Mouse (Mus musculus) stomach, postnatal 0 days (tissue): ENCODE results near the gene A830018L16Rik.

Source experiments
- CTCF ChIP-seq: IDR thresholded peaks from 2 replicates; pipeline ENCODE4 v1.5.1; 2016; ENCODE audit warnings: antibody characterized with exemption, low read depth, mild to moderate bottlenecking, moderate library complexity
- EP300 ChIP-seq: optimal IDR thresholded peaks from 2 replicates; pipeline ENCODE3; 2016; ENCODE audit warnings: antibody characterized with exemption

DNA sequence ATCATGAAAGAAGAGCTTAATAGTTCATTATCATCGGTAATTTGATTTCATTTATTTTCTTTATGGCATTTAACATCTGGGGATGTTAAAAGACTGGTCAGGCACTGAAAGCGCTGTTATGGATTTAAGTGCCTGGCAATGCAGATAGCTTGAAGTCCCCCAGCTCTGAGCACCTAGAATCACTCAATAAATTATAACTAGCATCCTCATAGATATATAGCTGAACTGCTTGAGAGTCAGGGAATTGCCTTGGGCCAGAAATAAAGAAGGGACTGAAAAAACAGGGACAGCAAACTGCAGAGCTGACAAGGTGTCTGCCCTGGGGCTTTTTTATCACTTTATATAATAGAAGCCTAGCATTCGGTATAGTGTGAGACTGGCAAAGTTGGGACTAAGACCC is 7.9 kb upstream of the A830018L16Rik start:
- TF ChIP-seq CTCF (no peak), EP300 (no peak)
